Mouse (Mus musculus) lung, postnatal 0 days (tissue): ENCODE measurements at regions not wholly inside any gene's neighbourhood (a gene's known extent, or its start where the extent isn't known, plus 50 kb on each side); places are given as distances from the start of the nearest gene placed in this dataset.

Experiments used
- CTCF ChIP-seq: IDR thresholded peaks from 2 replicates; pipeline ENCODE4 v1.5.1; 2016; ENCODE audit warnings: antibody characterized with exemption, mild to moderate bottlenecking
- EP300 ChIP-seq: IDR thresholded peaks from 2 replicates; pipeline ENCODE4 v1.6.1; 2016; ENCODE audit warnings: antibody characterized with exemption, mild to moderate bottlenecking, control low read depth

GRCm38 (mm10) chr13:83872143-83872819 is 349.8 kb upstream of the Tmem161b start:
- TF ChIP-seq CTCF (no peak), EP300 (no peak)
